Mouse (Mus musculus) CH12.LX (cell line): ENCODE measurements around the gene Cachd1. TPM values are rescaled to one million over a fixed set of nuclear protein-coding genes. Genes with fewer than 3 reads are reported as not detected.

Experiments used
- DNase-seq: peaks from one replicate; pipeline ENCODE4 v3.0.0-alpha.2; 2013; ENCODE audit errors: extremely low read depth
- H3K27ac ChIP-seq: 2 replicates; pipeline ENCODE4 v1.5.1; 2012; ENCODE audit warnings: low read depth, mild to moderate bottlenecking, control low read depth, moderate library complexity; ENCODE audit not compliant: insufficient read depth
- H3K27me3 ChIP-seq: replicated peaks from 2 replicates; pipeline ENCODE3; 2012; ENCODE audit warnings: inconsistent platforms
- H3K36me3 ChIP-seq, 2 experiments: replicated peaks in 1 of 2; 2 replicates each; pipeline versions ENCODE3 to v1.6.1; 2012; ENCODE audit warnings: inconsistent platforms in 1 of 2, low read length in 1 of 2, mild to moderate bottlenecking in 1 of 2, mixed read lengths in 1 of 2, moderate library complexity in 1 of 2; ENCODE audit not compliant: control insufficient read depth in 1 of 2, insufficient read depth in 1 of 2
- H3K4me1 ChIP-seq, 2 experiments: 2 replicates each; pipeline ENCODE4 v1.6.1; 2012; ENCODE audit warnings: inconsistent platforms in 1 of 2, moderate library complexity in 1 of 2; ENCODE audit not compliant: insufficient read depth in 2 of 2, control insufficient read depth in 1 of 2
- H3K4me2 ChIP-seq: 2 replicates; pipeline ENCODE4 v1.6.1; 2012; ENCODE audit warnings: low read depth, mild to moderate bottlenecking, control low read depth; ENCODE audit not compliant: poor library complexity, insufficient read depth, severe bottlenecking
- H3K4me3 ChIP-seq, 3 experiments: fragments of 150-350 bp in 1 of 3; sonication (generic) in 1 of 3; replicated peaks in 1 of 3; 2 replicates each; pipeline versions ENCODE3 to v1.5.1; 2011 to 2012; ENCODE audit warnings: low read depth in 2 of 3, low read length in 2 of 3, mild to moderate bottlenecking in 2 of 3, moderate library complexity in 2 of 3, control low read depth in 1 of 3, improper control_type of control experiment in 1 of 3, inconsistent platforms in 1 of 3, mixed read lengths in 1 of 3; ENCODE audit not compliant: poor library complexity in 1 of 3
- H3K79me2 ChIP-seq: replicated peaks from 2 replicates; pipeline ENCODE4 v1.6.1; 2012; ENCODE audit warnings: mild to moderate bottlenecking, moderate library complexity; ENCODE audit not compliant: control insufficient read depth, poor library complexity, insufficient read depth, severe bottlenecking; ENCODE audit errors: extremely low read depth
- H3K9ac ChIP-seq: 2 replicates; pipeline ENCODE4 v1.6.1; 2012; ENCODE audit warnings: low read depth, mild to moderate bottlenecking, control low read depth, moderate library complexity; ENCODE audit not compliant: insufficient read depth
- H3K9me3 ChIP-seq: replicated peaks from 2 replicates; pipeline ENCODE3; 2012; ENCODE audit warnings: low read length, inconsistent platforms, mixed read lengths
- BHLHE40 ChIP-seq: IDR thresholded peaks from 2 replicates; pipeline ENCODE4 v1.6.1; 2011; ENCODE audit warnings: mild to moderate bottlenecking, low read depth, low read length, improper control_type of control experiment
- E2F4 ChIP-seq: IDR thresholded peaks from 2 replicates; pipeline ENCODE4 v1.6.1; 2011; ENCODE audit warnings: low read depth, low read length, improper control_type of control experiment; ENCODE audit not compliant: insufficient replicate concordance
- ELF1 ChIP-seq: IDR thresholded peaks from 2 replicates; pipeline ENCODE4 v1.6.1; 2014; ENCODE audit warnings: low read depth, mild to moderate bottlenecking, inconsistent platforms, low read length, improper control_type of control experiment
- EP300 ChIP-seq: IDR thresholded peaks from 2 replicates; pipeline ENCODE4 v1.6.1; 2011; ENCODE audit warnings: low read length, improper control_type of control experiment
- ETS1 ChIP-seq: conservative IDR thresholded peaks from 2 replicates; pipeline ENCODE4 v1.6.1; 2012; ENCODE audit warnings: low read depth, mild to moderate bottlenecking, inconsistent platforms, low read length, improper control_type of control experiment, moderate library complexity
- IRF4 ChIP-seq: IDR thresholded peaks from 2 replicates; pipeline ENCODE4 v1.6.1; 2014; ENCODE audit warnings: low read depth, mild to moderate bottlenecking, inconsistent platforms, low read length, improper control_type of control experiment
- JUN ChIP-seq: IDR thresholded peaks from 2 replicates; pipeline ENCODE4 v1.6.1; 2011; ENCODE audit warnings: low read depth, mild to moderate bottlenecking, low read length, improper control_type of control experiment, moderate library complexity; ENCODE audit not compliant: insufficient read depth
- JUND ChIP-seq: conservative IDR thresholded peaks from 2 replicates; pipeline ENCODE4 v1.6.1; 2011; ENCODE audit warnings: low read depth, low read length, improper control_type of control experiment
- KAT2A ChIP-seq: IDR thresholded peaks from 2 replicates; pipeline ENCODE4 v1.6.1; 2012; ENCODE audit warnings: low read length, improper control_type of control experiment, inconsistent platforms; ENCODE audit not compliant: insufficient replicate concordance
- MAX ChIP-seq: IDR thresholded peaks from 2 replicates; pipeline ENCODE4 v1.6.1; 2011; ENCODE audit warnings: low read length, improper control_type of control experiment
- MAZ ChIP-seq: IDR thresholded peaks from 2 replicates; pipeline ENCODE4 v1.6.1; 2012; ENCODE audit warnings: low read depth, mild to moderate bottlenecking, inconsistent platforms, low read length, improper control_type of control experiment, moderate library complexity
- MEF2A ChIP-seq: IDR thresholded peaks from 2 replicates; pipeline ENCODE4 v1.6.1; 2014; ENCODE audit warnings: low read depth, mild to moderate bottlenecking, inconsistent platforms, low read length, improper control_type of control experiment, borderline replicate concordance
- MXI1 ChIP-seq: IDR thresholded peaks from 2 replicates; pipeline ENCODE4 v1.6.1; 2011; ENCODE audit warnings: mild to moderate bottlenecking, low read depth, low read length, improper control_type of control experiment
- MYC ChIP-seq: IDR thresholded peaks from 2 replicates; pipeline ENCODE4 v1.6.1; 2011; ENCODE audit warnings: low read depth, mild to moderate bottlenecking, improper control_type of control experiment, low read length
- NELFE ChIP-seq: IDR thresholded peaks from 2 replicates; pipeline ENCODE4 v1.6.1; 2011; ENCODE audit warnings: low read depth, low read length, improper control_type of control experiment
- POLR2A ChIP-seq: IDR thresholded peaks from 2 replicates; pipeline ENCODE4 v1.6.1; 2011; ENCODE audit warnings: low read depth, mild to moderate bottlenecking, improper control_type of control experiment, low read length
- RAD21 ChIP-seq: IDR thresholded peaks from 2 replicates; pipeline ENCODE4 v1.6.1; 2011; ENCODE audit warnings: low read depth, mild to moderate bottlenecking, low read length, improper control_type of control experiment, moderate library complexity
- SMC3 ChIP-seq: IDR thresholded peaks from 2 replicates; pipeline ENCODE4 v1.6.1; 2011; ENCODE audit warnings: low read depth, low read length, improper control_type of control experiment
- USF1 ChIP-seq: IDR thresholded peaks from 2 replicates; pipeline ENCODE4 v1.6.1; 2014; ENCODE audit warnings: low read depth, mild to moderate bottlenecking, inconsistent platforms, low read length, improper control_type of control experiment
- USF2 ChIP-seq: conservative IDR thresholded peaks from 2 replicates; pipeline ENCODE4 v1.6.1; 2011; ENCODE audit warnings: low read depth, low read length, improper control_type of control experiment
- dilution Hi-C: fragments of 300-500 bp; cut with MboI; formaldehyde crosslinking; loops from 2 replicates; pipeline ENCODE4 v1.14.3; 2020; ENCODE audit warnings: low sequenced_read_pairs; ENCODE audit not compliant: extremely low pct_unique_long_range_greater_than_20kb, extremely low pct_ligation_motif_present
- in situ Hi-C: fragments of 300-500 bp; cut with MboI; formaldehyde crosslinking; loops from 3 replicates; pipeline ENCODE4 v1.14.3; 2019; ENCODE audit warnings: low sequenced_read_pairs, low pct_ligation_motif_present, low pct_unique_long_range_greater_than_20kb, mixed read lengths
- polyA plus RNA-seq: library from polyadenylated mRNA; unstranded; fragments of >175 nt; gene quantifications from 2 replicates; pipeline ENCODE4 v1.2.1, GENCODE M21; 2012; ENCODE audit warnings: low read depth; ENCODE audit not compliant: insufficient read length
- total RNA-seq, 2 experiments: library from RNA; depleted of rRNA; stranded (reverse); fragments of 300-350 nt in 1 of 2; fragments of >200 nt in 1 of 2; gene quantifications; 2 replicates each; pipeline ENCODE4 v1.2.3; 2012 to 2014

The Cachd1 gene
- total and polyA plus RNA-seq, 3 experiments, result 0.13 to 0.24 (median 0.20) TPM

- Histone ChIP-seq H3K9me3 (peaks cover 45% of the 10 kb centered on the region), H3K27me3 (no peaks in the 10 kb centered on the region), H3K79me2 (no peaks in the 10 kb centered on the region), H3K27ac (no peak overlapping the region), H3K4me1 (no peaks in the 10 kb centered on the region), H3K4me3 (no peak overlapping the region), H3K36me3 (no peaks in the 10 kb centered on the region), H3K9ac (no peak overlapping the region), H3K4me2 (no peak overlapping the region)
- dilution Hi-C loops (no loop called here), in situ Hi-C loops (no loop called here)
- TF ChIP-seq POLR2A (no peak), MAZ (no peak), NELFE (no peak), MXI1 (no peak), JUND (no peak), MYC (no peak), SMC3 (no peak), JUN (no peak), MEF2A (no peak), USF2 (no peak), RAD21 (no peak), EP300 (no peak), ETS1 (no peak)
- no peak for DNase-seq
These were observed 4.4 kb downstream of the Cachd1 start for GRCm38 (mm10) chr4:100780911-100781310.

GRCm38 (mm10) chr4:100782348-100782747 is 5.9 kb downstream of the Cachd1 start:
- in situ Hi-C loops, result no loop called here
- Histone ChIP-seq H3K9me3 (peaks cover 32% of the 10 kb centered on the region), H3K27ac (no peak overlapping the region), H3K27me3 (no peaks in the 10 kb centered on the region), H3K36me3 (no peaks in the 10 kb centered on the region), H3K4me2 (no peak overlapping the region), H3K9ac (no peak overlapping the region), H3K79me2 (no peaks in the 10 kb centered on the region), H3K4me3 (no peak overlapping the region), H3K4me1 (no peaks in the 10 kb centered on the region)
- no peak for DNase-seq
- TF ChIP-seq BHLHE40, result no peak
- TF ChIP-seq MAX, result no peak
- no peak for TF ChIP-seq JUND
- TF ChIP-seq ELF1, result no peak
- dilution Hi-C loops, result no loop called here

GRCm38 (mm10) chr4:100782891-100783290 is 6.4 kb downstream of the Cachd1 start:
- DNase-seq, result no peak
- Histone ChIP-seq H3K79me2 (no peaks in the 10 kb centered on the region), H3K9ac (no peak overlapping the region), H3K4me2 (no peak overlapping the region), H3K9me3 (peaks cover 28% of the 10 kb centered on the region), H3K4me3 (no peak overlapping the region), H3K27ac (no peak overlapping the region), H3K27me3 (no peaks in the 10 kb centered on the region), H3K36me3 (no peaks in the 10 kb centered on the region), H3K4me1 (no peaks in the 10 kb centered on the region)
- TF ChIP-seq JUND (no peak), JUN (no peak), IRF4 (no peak), POLR2A (no peak), USF1 (no peak), E2F4 (no peak), KAT2A (no peak)
- in situ Hi-C loops (no loop called here), dilution Hi-C loops (no loop called here)
